Mouse (Mus musculus): Measurements from ENCODE around the gene Peg12. TPM values are rescaled to one million over a fixed set of nuclear protein-coding genes. Genes with fewer than 3 reads are reported as not detected.

Gene Peg12
- polyA plus RNA-seq (2015; fragmentation: Nextera tagmentation; extraction: Ambion mirVana): 28.5 and 28.6 TPM in 2 replicates

GRCm38 (mm10) chr7:62463878-62464755 is at the start of gene Peg12:
TSS of gene Peg12 (minus strand) at chr7:62464510.
- peak within 1 kb of the TSS; percentile 64 for H3K9ac ChIP-seq
- peak within 1 kb of the TSS; percentile 95 for H3K27ac ChIP-seq
- WGBS: 19% methylated on average over 76 of the region's 82 CpGs
- H3K27me3 ChIP-seq: no peaks in the 10 kb centered on the region
- peak within 1 kb of the TSS; percentile 61 for H3K4me3 ChIP-seq (replicated peaks)
- H3K4me1 ChIP-seq: 0 out of 2 replicates have a peak, but pooled peaks cover 2% of the 10 kb centered on the region
- H3K9me3 ChIP-seq (replicated peaks): no peaks in the 10 kb centered on the region
- no peaks in the 10 kb centered on the region for H3K36me3 ChIP-seq
- peak within 1 kb of the TSS; percentile 69 for H3K4me2 ChIP-seq
- peak; percentile 91 for ATAC-seq (replicated peaks; ENCODE audit: low FRiP score)

DNA sequence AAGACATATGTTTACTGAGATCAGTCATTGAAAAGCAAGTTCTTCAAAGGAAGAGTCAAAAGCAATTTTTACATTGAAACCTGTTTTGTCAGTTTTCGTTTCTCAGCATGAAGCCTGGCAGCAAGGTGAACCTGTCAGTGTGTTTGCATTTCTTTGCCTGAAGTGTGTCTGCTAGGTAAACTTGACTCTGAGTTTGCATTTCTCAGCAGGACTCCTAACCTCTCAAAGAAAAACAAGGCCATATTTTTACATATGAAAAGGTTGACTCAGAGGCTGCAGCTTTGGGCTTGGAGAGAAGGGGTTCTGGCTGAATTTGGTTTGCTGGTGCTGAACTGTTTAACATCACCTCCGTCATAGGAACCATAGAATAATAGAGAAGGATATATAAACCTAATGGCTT is 21.8 kb upstream of the Peg12 start:
- H3K9ac ChIP-seq: no peak overlapping the region
- no peak overlapping the region for H3K4me2 ChIP-seq
- H3K4me3 ChIP-seq (replicated peaks): no peak overlapping the region
- H3K27me3 ChIP-seq: no peaks in the 10 kb centered on the region
- H3K36me3 ChIP-seq: no peaks in the 10 kb centered on the region
- 27% methylated on average over 2 of the region's 2 CpGs for WGBS
- H3K4me1 ChIP-seq: no peaks in the 10 kb centered on the region
- no peak for ATAC-seq (replicated peaks; ENCODE audit: low FRiP score)
- no peak overlapping the region for H3K27ac ChIP-seq
- H3K9me3 ChIP-seq (replicated peaks): no peaks in the 10 kb centered on the region

GRCm38 (mm10) chr7:62463007-62463877 is 1.1 kb downstream of the Peg12 start:
- Histone ChIP-seq H3K27ac (peak overlapping the region; percentile 95), H3K36me3 (no peaks in the 10 kb centered on the region), H3K4me1 (0 out of 2 replicates have a peak, but pooled peaks cover 2% of the 10 kb centered on the region), H3K27me3 (no peaks in the 10 kb centered on the region), H3K9me3 (replicated peaks) (no peaks in the 10 kb centered on the region), H3K4me2 (peak overlapping the region; percentile 69), H3K4me3 (replicated peaks) (peak overlapping the region; percentile 61), H3K9ac (peak overlapping the region; percentile 64)
- peak; percentile 29; the same call in 1 of the 2 replicates for ATAC-seq (replicated peaks; ENCODE audit: low FRiP score)
- 29% methylated on average over 55 of the region's 55 CpGs for WGBS

- 0 out of 2 replicates have a peak overlapping the region, but pooled peaks have one; percentile 29 for H3K9ac ChIP-seq
- no peaks in the 10 kb centered on the region for H3K27me3 ChIP-seq
- no peaks in the 10 kb centered on the region for H3K9me3 ChIP-seq (replicated peaks)
- H3K27ac ChIP-seq: peak overlapping the region; percentile 66
- peak overlapping the region; percentile 61 for H3K4me3 ChIP-seq (replicated peaks)
- H3K4me1 ChIP-seq: 0 out of 2 replicates have a peak, but pooled peaks cover 2% of the 10 kb centered on the region
- ATAC-seq (replicated peaks; ENCODE audit: low FRiP score): peak; percentile 68
- H3K4me2 ChIP-seq: peak overlapping the region; percentile 69
- H3K36me3 ChIP-seq: no peaks in the 10 kb centered on the region
- WGBS: 26% methylated on average over 13 of the region's 13 CpGs
These were observed 1.9 kb downstream of the Peg12 start for GRCm38 (mm10) chr7:62462229-62463006.

- no peaks in the 10 kb centered on the region for H3K27me3 ChIP-seq
- no peaks in the 10 kb centered on the region for H3K4me1 ChIP-seq
- H3K9ac ChIP-seq: no peak overlapping the region
- 37% methylated on average over 2 of the region's 2 CpGs for WGBS
- H3K9me3 ChIP-seq (replicated peaks): no peaks in the 10 kb centered on the region
- ATAC-seq (replicated peaks; ENCODE audit: low FRiP score): no peak
- H3K4me2 ChIP-seq: no peak overlapping the region
- H3K27ac ChIP-seq: no peak overlapping the region
- H3K36me3 ChIP-seq: no peaks in the 10 kb centered on the region
- H3K4me3 ChIP-seq (replicated peaks): no peak overlapping the region
These were observed 12.0 kb downstream of the Peg12 start for GRCm38 (mm10) chr7:62452353-62452752.

- Histone ChIP-seq H3K27me3 (no peaks in the 10 kb centered on the region), H3K9ac (no peak overlapping the region), H3K36me3 (no peaks in the 10 kb centered on the region), H3K4me1 (no peaks in the 10 kb centered on the region), H3K27ac (no peak overlapping the region), H3K4me3 (replicated peaks) (no peak overlapping the region), H3K4me2 (no peak overlapping the region), H3K9me3 (replicated peaks) (no peaks in the 10 kb centered on the region)
- no peak for ATAC-seq (replicated peaks; ENCODE audit: low FRiP score)
These were observed 18.7 kb downstream of the Peg12 start for GRCm38 (mm10) chr7:62445431-62446165.

DNA sequence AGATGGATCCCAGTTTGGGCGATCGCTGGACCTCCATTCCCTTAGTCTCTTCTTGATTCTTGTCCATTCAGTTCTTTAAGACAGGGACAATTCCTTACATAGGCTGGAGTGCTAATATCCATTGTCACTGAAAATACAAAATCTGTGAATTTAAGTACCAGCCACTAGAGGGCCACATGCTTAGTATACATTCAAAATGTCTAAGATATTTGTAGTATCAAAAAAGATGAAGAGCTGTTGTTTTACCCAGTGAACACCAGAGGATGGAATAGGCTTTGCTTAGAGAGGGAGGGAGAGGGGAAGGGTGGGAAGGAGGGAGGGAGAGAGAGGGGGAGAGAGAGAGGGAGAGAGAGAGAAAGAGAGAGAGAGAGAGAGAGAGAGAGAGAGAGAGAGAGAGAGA is 27.9 kb downstream of the Peg12 start:
- Histone ChIP-seq H3K9ac (no peak overlapping the region), H3K9me3 (replicated peaks) (no peaks in the 10 kb centered on the region), H3K27ac (no peak overlapping the region), H3K27me3 (no peaks in the 10 kb centered on the region), H3K4me1 (no peaks in the 10 kb centered on the region), H3K4me2 (no peak overlapping the region), H3K4me3 (replicated peaks) (no peak overlapping the region), H3K36me3 (no peaks in the 10 kb centered on the region)
- 49% methylated on average over 2 of the region's 2 CpGs for WGBS
- ATAC-seq (replicated peaks; ENCODE audit: low FRiP score): no peak

DNA sequence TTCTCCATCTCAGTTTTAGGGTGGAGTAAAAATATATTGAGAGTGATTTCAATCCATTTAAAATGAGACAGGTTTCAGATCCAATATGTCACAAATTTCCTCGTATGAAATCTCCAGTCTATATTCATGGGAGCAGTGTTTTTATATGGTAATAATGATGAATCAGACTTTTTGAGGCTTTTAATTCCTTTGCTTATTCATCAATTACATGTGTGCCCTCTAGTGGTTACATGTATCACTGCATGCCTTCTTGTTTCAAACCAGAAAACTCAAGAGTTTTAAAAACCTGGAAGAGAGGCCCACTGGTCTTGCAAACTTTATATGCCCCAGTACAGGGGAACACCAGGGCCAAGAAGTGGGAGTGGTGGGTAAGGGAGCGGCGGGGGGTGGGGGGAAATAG is 31.1 kb downstream of the Peg12 start:
- Histone ChIP-seq H3K9ac (no peak overlapping the region), H3K27ac (no peak overlapping the region), H3K4me1 (no peaks in the 10 kb centered on the region), H3K9me3 (replicated peaks) (no peaks in the 10 kb centered on the region), H3K4me3 (replicated peaks) (no peak overlapping the region), H3K4me2 (no peak overlapping the region), H3K36me3 (no peaks in the 10 kb centered on the region), H3K27me3 (no peaks in the 10 kb centered on the region)
- no peak for ATAC-seq (replicated peaks; ENCODE audit: low FRiP score)
- 32% methylated on average over 3 of the region's 3 CpGs for WGBS

- Histone ChIP-seq H3K4me2 (no peak overlapping the region), H3K9me3 (replicated peaks) (no peaks in the 10 kb centered on the region), H3K36me3 (no peaks in the 10 kb centered on the region), H3K27me3 (peaks cover 5% of the 10 kb centered on the region; the same call in 1 of the 2 replicates), H3K27ac (no peak overlapping the region), H3K9ac (no peak overlapping the region), H3K4me1 (no peaks in the 10 kb centered on the region), H3K4me3 (replicated peaks) (no peak overlapping the region)
- 21% methylated on average over 8 of the region's 8 CpGs for WGBS
- ATAC-seq (replicated peaks; ENCODE audit: low FRiP score): no peak
These were observed 36.0 kb downstream of the Peg12 start for GRCm38 (mm10) chr7:62428337-62428736.

DNA sequence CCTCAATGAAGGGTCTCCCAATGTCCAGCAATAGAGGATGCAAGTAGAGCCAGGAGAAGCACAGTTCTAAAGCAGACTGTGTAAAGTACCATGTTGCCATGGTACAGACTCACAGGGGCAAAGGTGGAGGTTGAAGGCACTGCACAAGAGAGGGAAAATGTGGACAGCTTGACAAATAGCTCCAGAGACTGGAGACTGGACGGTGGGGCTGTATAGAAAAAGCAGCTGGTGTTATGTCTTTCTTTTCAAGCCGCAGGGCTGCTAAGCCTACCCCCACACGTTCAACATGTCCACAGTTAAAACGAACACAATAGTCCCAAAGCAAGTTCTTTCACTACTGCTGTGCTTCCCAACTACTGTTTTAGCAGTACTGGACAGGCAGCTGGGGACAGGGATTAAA is 41.1 kb downstream of the Peg12 start:
- Histone ChIP-seq H3K4me2 (no peak overlapping the region), H3K4me3 (replicated peaks) (no peak overlapping the region), H3K4me1 (peaks cover 10% of the 10 kb centered on the region), H3K9me3 (replicated peaks) (no peaks in the 10 kb centered on the region), H3K9ac (no peak overlapping the region), H3K27me3 (peaks cover 5% of the 10 kb centered on the region; the same call in 1 of the 2 replicates), H3K36me3 (no peaks in the 10 kb centered on the region), H3K27ac (no peak overlapping the region)
- no peak for ATAC-seq (replicated peaks; ENCODE audit: low FRiP score)
- WGBS: 52% methylated on average over 4 of the region's 4 CpGs

- Histone ChIP-seq H3K4me3 (replicated peaks) (peak overlapping the region; percentile 61), H3K9me3 (replicated peaks) (no peaks in the 10 kb centered on the region), H3K9ac (no peak overlapping the region), H3K27ac (no peak overlapping the region), H3K4me2 (0 out of 2 replicates have a peak overlapping the region, but pooled peaks have one; percentile 63), H3K27me3 (no peaks in the 10 kb centered on the region; the same call in 1 of the 2 replicates), H3K4me1 (peaks cover 10% of the 10 kb centered on the region), H3K36me3 (no peaks in the 10 kb centered on the region)
- ATAC-seq (replicated peaks; ENCODE audit: low FRiP score): no peak
- 76% methylated on average over 6 of the region's 6 CpGs for WGBS
These were observed 43.7 kb downstream of the Peg12 start for GRCm38 (mm10) chr7:62420566-62420965.
